Mouse (Mus musculus): ENCODE data around the gene Wwox.

DNA sequence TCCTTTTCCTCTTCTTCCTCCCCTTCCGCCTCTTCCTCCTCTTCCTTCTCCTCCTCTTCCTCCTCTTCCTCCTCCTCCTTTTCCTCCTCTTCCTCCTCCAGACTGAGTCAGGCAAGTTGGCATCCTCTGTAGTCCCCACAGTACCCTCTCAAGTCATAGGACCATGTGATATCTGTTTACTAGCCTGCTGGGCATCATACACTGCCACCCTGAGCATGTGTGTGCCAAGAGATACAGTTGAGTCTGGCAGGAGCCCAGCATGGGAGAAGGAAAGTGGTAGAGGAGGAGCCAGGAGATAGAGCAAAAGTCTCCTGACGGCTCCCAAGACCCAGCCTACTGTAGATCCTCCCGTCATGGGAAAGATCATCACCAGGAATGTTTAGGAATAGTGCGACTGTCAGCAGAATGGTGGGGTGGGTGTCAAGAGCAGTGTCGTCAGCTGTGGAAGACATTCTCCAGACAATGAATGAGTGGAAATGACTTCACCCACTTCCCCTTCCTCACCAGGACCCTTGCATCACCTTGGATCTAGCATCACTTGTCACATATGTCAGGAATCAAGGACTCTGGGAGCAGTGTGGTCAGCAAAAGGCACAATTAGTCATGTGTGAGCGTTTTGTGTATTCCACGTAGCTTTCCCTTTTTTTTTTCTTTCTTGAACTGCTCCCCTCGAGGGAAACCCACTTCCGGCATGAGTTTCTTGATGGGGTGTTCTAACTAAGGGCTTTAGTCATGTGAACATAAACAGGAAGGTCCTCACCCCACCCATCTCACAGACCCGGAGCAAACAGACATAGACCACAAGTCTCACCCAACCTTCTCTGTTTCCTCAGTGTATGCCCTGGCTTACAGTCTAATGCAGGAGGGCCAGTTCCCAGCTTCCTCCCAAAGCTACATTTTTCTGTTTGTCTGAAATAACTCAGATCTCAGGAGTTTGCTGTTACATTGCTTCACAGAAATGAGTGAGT, 375.6 kb downstream of the Wwox start:
- TF ChIP-seq GATA1 (IDR thresholded peaks at IDR 0.05; ENCODE audit: borderline replicate concordance, low read length) (no peak), FLI1 (IDR thresholded peaks at IDR 0.05; ENCODE audit: low read length) (no peak)

Data from megakaryocyte, embryonic 14.5 days (primary cell).